Mouse (Mus musculus) testis, adult 2 months (tissue): ENCODE data around the gene Prkaa1.

Source experiments
- CTCF ChIP-seq: fragments of 200-500 bp; IDR thresholded peaks from 2 replicates; pipeline ENCODE4 v1.5.1; 2012; ENCODE audit warnings: low read depth, mild to moderate bottlenecking, inconsistent platforms, low read length, moderate library complexity; ENCODE audit not compliant: control insufficient read depth, insufficient read depth, insufficient replicate concordance
- POLR2A ChIP-seq: fragments of 200-500 bp; IDR thresholded peaks from 2 replicates; pipeline ENCODE4 v1.6.1; 2012; ENCODE audit warnings: low read depth, mild to moderate bottlenecking, inconsistent platforms, low read length, moderate library complexity; ENCODE audit not compliant: control insufficient read depth

DNA sequence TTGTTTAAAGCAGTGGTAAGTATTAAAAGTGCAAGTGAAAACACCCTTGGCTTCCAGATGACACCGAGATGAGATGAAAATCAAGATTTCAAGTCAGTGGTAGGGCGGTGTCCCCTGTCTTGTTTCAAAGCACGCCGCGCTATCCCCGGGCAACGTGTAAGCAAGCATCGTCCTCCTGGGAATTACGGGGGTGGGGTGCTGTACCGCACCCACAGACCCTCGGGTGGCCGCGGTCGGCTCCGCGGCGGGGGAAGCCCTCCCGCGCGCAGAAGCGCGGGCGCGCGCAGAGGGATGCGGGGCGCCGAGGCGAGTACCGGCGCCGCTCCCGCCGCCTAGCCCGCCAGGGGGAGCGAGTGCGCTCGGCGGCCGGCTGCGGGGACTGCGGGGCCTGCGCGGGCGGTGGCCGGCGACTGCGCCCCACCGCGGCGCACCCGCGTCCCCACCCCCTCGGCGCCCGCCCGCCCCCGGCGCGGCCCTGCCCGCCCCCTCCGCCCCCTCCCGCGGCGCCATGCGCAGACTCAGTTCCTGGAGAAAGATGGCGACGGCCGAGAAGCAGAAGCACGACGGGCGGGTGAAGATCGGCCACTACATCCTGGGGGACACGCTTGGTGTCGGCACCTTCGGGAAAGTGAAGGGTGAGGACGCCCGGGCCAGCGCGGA is at the start of gene Prkaa1:
- no peak for TF ChIP-seq CTCF
- TF ChIP-seq POLR2A = peak; percentile 55; the same call in 1 of the 2 replicates
